Mouse (Mus musculus): ENCODE results near the gene F12. TPM values are rescaled to one million over a fixed set of nuclear protein-coding genes. Genes with fewer than 3 reads are reported as not detected.

The F12 gene
- not detected in 2 replicates for total RNA-seq (2012; rRNA removed)
- polyA plus RNA-seq (2012; ENCODE audit: insufficient read depth in 1 of 2, insufficient read length in 2 of 2, low read depth in 1 of 2, low replicate concordance in 2 of 2, missing spikeins in 1 of 2), result not detected

DNA sequence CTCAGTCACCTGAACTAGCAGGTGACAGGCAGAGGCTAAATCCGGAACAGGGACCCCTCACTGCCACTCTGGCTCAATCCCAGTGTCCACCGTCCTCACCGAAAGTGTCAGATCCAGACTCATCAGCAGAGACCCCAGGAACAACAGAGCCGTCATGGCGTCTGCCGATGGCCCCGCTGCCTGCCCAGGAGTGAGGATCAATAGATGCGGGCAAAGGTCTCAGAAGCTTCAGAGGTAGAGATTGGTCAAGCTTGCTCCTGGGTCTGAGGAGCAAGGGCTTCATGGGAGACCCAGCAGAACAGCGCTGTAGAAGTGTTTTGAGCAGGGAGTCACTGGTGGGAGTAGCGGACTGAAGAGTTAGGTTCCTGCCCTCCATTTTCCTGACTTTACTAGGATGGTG is at the start of gene F12:
Gene F12, minus strand, starts transcription at position 181 of the 400 bp plus-strand sequence.
- Histone ChIP-seq H3K9me3 (replicated peaks; ENCODE audit: insufficient read depth, low read length) (no peaks in the 10 kb centered on the region), H3K27ac (ENCODE audit: control insufficient read depth, low read depth, low read length) (no peak within 1 kb of the TSS), H3K36me3 (ENCODE audit: control insufficient read depth in 1 of 2, insufficient read depth in 2 of 2, low read length in 2 of 2) (no peaks in the 10 kb centered on the region), H3K79me2 (ENCODE audit: control insufficient read depth, insufficient read depth, low read length, poor library complexity) (no peaks in the 10 kb centered on the region), H3K9ac (ENCODE audit: control insufficient read depth, low read depth, low read length, poor library complexity, severe bottlenecking) (no peak within 1 kb of the TSS), H3K4me1 (ENCODE audit: control insufficient read depth in 1 of 2, insufficient read depth in 2 of 2, low read length in 2 of 2) (peaks cover 0 to under 1% of the 10 kb centered on the region in 2 experiments; a peak in 1 of 4 replicates), H3K4me3 (ENCODE audit: control insufficient read depth in 1 of 2, insufficient read depth in 1 of 2, low read depth in 2 of 2, low read length in 2 of 2) (no peak within 1 kb of the TSS), H3K27me3 (ENCODE audit: control insufficient read depth in 1 of 2, insufficient read depth in 2 of 2, low read length in 2 of 2) (no peaks in the 10 kb centered on the region; a peak in 2 of 4 replicates)
- no peak for TF ChIP-seq ZMIZ1 (IDR thresholded peaks at IDR 0.05; ENCODE audit: low read depth, low read length)
- DNase-seq (ENCODE audit: low read depth, low spot score), result no peak

DNA sequence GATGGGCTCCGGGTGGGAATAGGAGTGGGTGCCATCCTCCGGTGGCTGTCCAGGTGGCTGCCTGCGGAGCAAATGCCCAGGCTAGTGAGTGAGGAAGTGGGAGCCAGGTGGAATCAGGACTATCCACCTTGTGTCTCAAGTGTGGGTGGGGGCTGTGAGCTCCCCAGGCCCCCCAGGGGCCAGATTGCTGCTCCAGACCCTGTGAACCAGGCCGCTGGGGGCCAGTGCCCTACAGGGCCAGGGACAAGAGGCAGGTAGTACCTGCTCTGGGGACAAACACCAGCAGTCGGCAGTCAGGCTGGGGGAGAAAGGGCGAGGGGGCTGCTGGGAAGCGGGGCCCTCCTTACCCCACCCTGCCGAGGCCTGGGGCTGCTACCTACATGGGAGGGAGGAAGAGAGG is 49.7 kb upstream of the F12 start:
- Histone ChIP-seq H3K36me3 (ENCODE audit: control insufficient read depth in 1 of 2, insufficient read depth in 2 of 2, low read length in 2 of 2) (peaks cover 0 to 6% of the 10 kb centered on the region in 2 experiments; a peak in 2 of 4 replicates), H3K27ac (ENCODE audit: control insufficient read depth, low read depth, low read length) (no peak overlapping the region), H3K9ac (ENCODE audit: control insufficient read depth, low read depth, low read length, poor library complexity, severe bottlenecking) (no peak overlapping the region), H3K79me2 (ENCODE audit: control insufficient read depth, insufficient read depth, low read length, poor library complexity) (no peaks in the 10 kb centered on the region; the same call in 1 of the 2 replicates), H3K4me1 (ENCODE audit: control insufficient read depth in 1 of 2, insufficient read depth in 2 of 2, low read length in 2 of 2) (peaks cover 5 to 17% of the 10 kb centered on the region in 2 experiments; a peak in 3 of 4 replicates), H3K4me3 (ENCODE audit: control insufficient read depth in 1 of 2, insufficient read depth in 1 of 2, low read depth in 2 of 2, low read length in 2 of 2) (no peak overlapping the region), H3K27me3 (ENCODE audit: control insufficient read depth in 1 of 2, insufficient read depth in 2 of 2, low read length in 2 of 2) (no peaks in the 10 kb centered on the region), H3K9me3 (replicated peaks; ENCODE audit: insufficient read depth, low read length) (no peaks in the 10 kb centered on the region)
- no peak for DNase-seq (ENCODE audit: low read depth, low spot score)
- TF ChIP-seq RCOR1 (IDR thresholded peaks at IDR 0.05; ENCODE audit: low read depth, low read length) (no peak), USF2 (IDR thresholded peaks at IDR 0.05; ENCODE audit: borderline replicate concordance in 1 of 2, insufficient read depth in 1 of 2, low read depth in 1 of 2, low read length in 2 of 2) (no peak), RAD21 (IDR thresholded peaks at IDR 0.05; ENCODE audit: low read depth, low read length) (no peak), ZMIZ1 (IDR thresholded peaks at IDR 0.05; ENCODE audit: low read depth, low read length) (no peak), POLR2AphosphoS5 (IDR thresholded peaks at IDR 0.05; ENCODE audit: borderline replicate concordance, low read depth, low read length) (no peak), UBTF (IDR thresholded peaks at IDR 0.05; ENCODE audit: borderline replicate concordance, insufficient read depth, low read depth, low read length) (no peak), TCF12 (IDR thresholded peaks at IDR 0.05; ENCODE audit: low read depth, low read length) (no peak), MYC (IDR thresholded peaks at IDR 0.05; ENCODE audit: low read depth, low read length) (no peak), MXI1 (IDR thresholded peaks at IDR 0.05; ENCODE audit: low read depth, low read length) (no peak), MAFK (IDR thresholded peaks at IDR 0.05; ENCODE audit: borderline replicate concordance, low read depth, low read length) (no peak), CTCF (IDR thresholded peaks at IDR 0.05 in 2 of 3, conservative IDR thresholded peaks at IDR 0.05 in 1 of 3; ENCODE audit: control insufficient read depth in 1 of 3, insufficient read depth in 1 of 3, low read depth in 2 of 3, low read length in 3 of 3, poor library complexity in 1 of 3, severe bottlenecking in 1 of 3) (no peak), ETS1 (IDR thresholded peaks at IDR 0.05; ENCODE audit: low read depth, low read length) (no peak), MYB (IDR thresholded peaks at IDR 0.05; ENCODE audit: low read depth, low read length) (no peak)

- peaks cover 5 to 17% of the 10 kb centered on the region in 2 experiments; a peak in 3 of 4 replicates for H3K4me1 ChIP-seq (ENCODE audit: control insufficient read depth in 1 of 2, insufficient read depth in 2 of 2, low read length in 2 of 2)
- H3K36me3 ChIP-seq (ENCODE audit: control insufficient read depth in 1 of 2, insufficient read depth in 2 of 2, low read length in 2 of 2), result peaks cover 0 to 6% of the 10 kb centered on the region in 2 experiments; a peak in 2 of 4 replicates
- H3K27me3 ChIP-seq (ENCODE audit: control insufficient read depth in 1 of 2, insufficient read depth in 2 of 2, low read length in 2 of 2), result no peaks in the 10 kb centered on the region
- no peak for DNase-seq (ENCODE audit: low read depth, low spot score)
- TF ChIP-seq TBP (IDR thresholded peaks at IDR 0.05; ENCODE audit: low read depth, low read length), result no peak
- H3K9me3 ChIP-seq (replicated peaks; ENCODE audit: insufficient read depth, low read length), result no peaks in the 10 kb centered on the region
- no peaks in the 10 kb centered on the region; the same call in 1 of the 2 replicates for H3K79me2 ChIP-seq (ENCODE audit: control insufficient read depth, insufficient read depth, low read length, poor library complexity)
- H3K9ac ChIP-seq (ENCODE audit: control insufficient read depth, low read depth, low read length, poor library complexity, severe bottlenecking), result no peak overlapping the region
- H3K4me3 ChIP-seq (ENCODE audit: control insufficient read depth in 1 of 2, insufficient read depth in 1 of 2, low read depth in 2 of 2, low read length in 2 of 2), result no peak overlapping the region
- H3K27ac ChIP-seq (ENCODE audit: control insufficient read depth, low read depth, low read length), result no peak overlapping the region
Observed at GRCm38 (mm10) chr13:55475750-55476149, 49.2 kb upstream of the F12 start.

Measured in MEL (cell line).